Mouse (Mus musculus): ENCODE measurements at regions not wholly inside any gene's neighbourhood (a gene's known extent, or its start where the extent isn't known, plus 50 kb on each side); places are given as distances from the start of the nearest gene placed in this dataset.

- Histone ChIP-seq H3K4me3 (ENCODE audit: low read length) (no peak overlapping the region), H3K27me3 (ENCODE audit: insufficient read depth, low read length) (no peaks in the 10 kb centered on the region), H3K9ac (replicated peaks; ENCODE audit: low read length) (no peak overlapping the region), H3K4me2 (ENCODE audit: low read depth, low read length) (no peak overlapping the region), H3K36me3 (ENCODE audit: insufficient read depth, low read length) (no peaks in the 10 kb centered on the region), H3K27ac (no peak overlapping the region), H3K4me1 (ENCODE audit: insufficient read depth, low read length) (no peaks in the 10 kb centered on the region), H3K9me3 (ENCODE audit: low read length) (no peaks in the 10 kb centered on the region)
- DNase-seq (ENCODE audit: low spot score) (no peak), ATAC-seq (no peak)
- TF ChIP-seq CTCF (IDR thresholded peaks at IDR 0.05; ENCODE audit: low read depth): no peak
- WGBS: 92% methylated on average over 2 of the region's 2 CpGs
Measured at GRCm38 (mm10) chr2:148336626-148337025, 58.5 kb upstream of the Sstr4 start.

- 46% methylated on average over 6 of the region's 6 CpGs for WGBS
- no peak overlapping the region for H3K27ac ChIP-seq
- H3K4me3 ChIP-seq (ENCODE audit: low read length): no peak overlapping the region
- ATAC-seq (no peak), DNase-seq (ENCODE audit: low spot score) (no peak)
- no peak for TF ChIP-seq CTCF (IDR thresholded peaks at IDR 0.05; ENCODE audit: low read depth)
- H3K4me2 ChIP-seq (ENCODE audit: low read depth, low read length): no peak overlapping the region
- no peaks in the 10 kb centered on the region for H3K4me1 ChIP-seq (ENCODE audit: insufficient read depth, low read length)
- no peaks in the 10 kb centered on the region for H3K9me3 ChIP-seq (ENCODE audit: low read length)
- no peaks in the 10 kb centered on the region for H3K36me3 ChIP-seq (ENCODE audit: insufficient read depth, low read length)
- no peaks in the 10 kb centered on the region for H3K27me3 ChIP-seq (ENCODE audit: insufficient read depth, low read length)
- H3K9ac ChIP-seq (replicated peaks; ENCODE audit: low read length): no peak overlapping the region
Measured at GRCm38 (mm10) chr2:148338308-148338768, 56.8 kb upstream of the Sstr4 start.

GRCm38 (mm10) chr2:148338894-148339293 is 56.2 kb upstream of the Sstr4 start:
- TF ChIP-seq CTCF (IDR thresholded peaks at IDR 0.05; ENCODE audit: low read depth): no peak
- Histone ChIP-seq H3K27ac (no peak overlapping the region), H3K4me3 (ENCODE audit: low read length) (no peak overlapping the region), H3K4me1 (ENCODE audit: insufficient read depth, low read length) (no peaks in the 10 kb centered on the region), H3K36me3 (ENCODE audit: insufficient read depth, low read length) (no peaks in the 10 kb centered on the region), H3K9ac (replicated peaks; ENCODE audit: low read length) (no peak overlapping the region), H3K27me3 (ENCODE audit: insufficient read depth, low read length) (no peaks in the 10 kb centered on the region), H3K4me2 (ENCODE audit: low read depth, low read length) (no peak overlapping the region), H3K9me3 (ENCODE audit: low read length) (no peaks in the 10 kb centered on the region)
- no peak for DNase-seq (ENCODE audit: low spot score)
- ATAC-seq: no peak

- WGBS: 85% methylated on average over 2 of the region's 2 CpGs
Measured at GRCm38 (mm10) chr2:148344193-148344592, 51.0 kb upstream of the Sstr4 start.

More at GRCm38 (mm10) chr2:148344193-148344592, 51.0 kb upstream of the Sstr4 start:
- H3K27ac ChIP-seq: no peak overlapping the region
- TF ChIP-seq CTCF (IDR thresholded peaks at IDR 0.05; ENCODE audit: low read depth): no peak
- H3K9ac ChIP-seq (replicated peaks; ENCODE audit: low read length): no peak overlapping the region
- H3K27me3 ChIP-seq (ENCODE audit: insufficient read depth, low read length): no peaks in the 10 kb centered on the region
- no peak overlapping the region for H3K4me2 ChIP-seq (ENCODE audit: low read depth, low read length)
- no peaks in the 10 kb centered on the region for H3K9me3 ChIP-seq (ENCODE audit: low read length)
- ATAC-seq (no peak), DNase-seq (ENCODE audit: low spot score) (no peak)
- H3K36me3 ChIP-seq (ENCODE audit: insufficient read depth, low read length): no peaks in the 10 kb centered on the region
- H3K4me1 ChIP-seq (ENCODE audit: insufficient read depth, low read length): no peaks in the 10 kb centered on the region
- no peak overlapping the region for H3K4me3 ChIP-seq (ENCODE audit: low read length)
